Mouse (Mus musculus): Measurements from ENCODE around the gene P3h3.
"Not testable (repeated sequence)": the region's sequence is repeated elsewhere in the genome, so short reads cannot be mapped to it uniquely, and the experiment has no call there.

The P3h3 gene

GRCm38 (mm10) chr6:124807366-124807765, 50.2 kb downstream of the P3h3 start:
- TF ChIP-seq CTCF (conservative IDR thresholded peaks at IDR 0.05; ENCODE audit: low read length), result no peak
- no peak for TF ChIP-seq POU5F1 (IDR thresholded peaks at IDR 0.05; ENCODE audit: borderline replicate concordance, low read length)
- TF ChIP-seq NANOG (IDR thresholded peaks at IDR 0.05; ENCODE audit: borderline replicate concordance, low read length), result no peak
- peaks cover 83% of the 10 kb centered on the region for H3K4me1 ChIP-seq (replicated peaks; ENCODE audit: low read depth, low read length)
- H3K9me3 ChIP-seq (ENCODE audit: low read length), result no peaks in the 10 kb centered on the region
- no peak overlapping the region for H3K4me3 ChIP-seq (replicated peaks; ENCODE audit: low read length)
- peaks cover 32% of the 10 kb centered on the region for H3K36me3 ChIP-seq (ENCODE audit: insufficient read depth, low read length)
- H3K27me3 ChIP-seq (ENCODE audit: insufficient read depth, low read length), result no peaks in the 10 kb centered on the region

GRCm38 (mm10) chr6:124806446-124807140, 51.0 kb downstream of the P3h3 start:
- peaks cover 24% of the 10 kb centered on the region for H3K36me3 ChIP-seq (ENCODE audit: insufficient read depth, low read length)
- H3K9me3 ChIP-seq (ENCODE audit: low read length), result no peaks in the 10 kb centered on the region
- peak overlapping the region; percentile 75 for H3K4me3 ChIP-seq (replicated peaks; ENCODE audit: low read length)
- peaks cover 75% of the 10 kb centered on the region for H3K4me1 ChIP-seq (replicated peaks; ENCODE audit: low read depth, low read length)
- H3K27me3 ChIP-seq (ENCODE audit: insufficient read depth, low read length), result no peaks in the 10 kb centered on the region
- TF ChIP-seq NANOG (IDR thresholded peaks at IDR 0.05; ENCODE audit: borderline replicate concordance, low read length) (no peak), CTCF (conservative IDR thresholded peaks at IDR 0.05; ENCODE audit: low read length) (no peak), POU5F1 (IDR thresholded peaks at IDR 0.05; ENCODE audit: borderline replicate concordance, low read length) (no peak)

- Histone ChIP-seq H3K9me3 (ENCODE audit: low read length) (no peaks in the 10 kb centered on the region), H3K27me3 (ENCODE audit: insufficient read depth, low read length) (no peaks in the 10 kb centered on the region), H3K4me3 (replicated peaks; ENCODE audit: low read length) (peak overlapping the region; percentile 75), H3K36me3 (ENCODE audit: insufficient read depth, low read length) (peaks cover 15% of the 10 kb centered on the region), H3K4me1 (replicated peaks; ENCODE audit: low read depth, low read length) (peaks cover 66% of the 10 kb centered on the region)
- TF ChIP-seq POU5F1 (IDR thresholded peaks at IDR 0.05; ENCODE audit: borderline replicate concordance, low read length), result no peak
- peak; percentile 14; the same call in 1 of the 2 replicates for TF ChIP-seq CTCF (conservative IDR thresholded peaks at IDR 0.05; ENCODE audit: low read length)
- TF ChIP-seq NANOG (IDR thresholded peaks at IDR 0.05; ENCODE audit: borderline replicate concordance, low read length), result no peak
These were observed 51.9 kb downstream of the P3h3 start for GRCm38 (mm10) chr6:124805341-124806321.

GRCm38 (mm10) chr6:124804341-124804740, 53.2 kb downstream of the P3h3 start:
- H3K4me3 ChIP-seq (replicated peaks; ENCODE audit: low read length), result peak overlapping the region; percentile 75; the same call in 1 of the 2 replicates
- H3K36me3 ChIP-seq (ENCODE audit: insufficient read depth, low read length), result peaks cover 2% of the 10 kb centered on the region
- peaks cover 53% of the 10 kb centered on the region for H3K4me1 ChIP-seq (replicated peaks; ENCODE audit: low read depth, low read length)
- no peaks in the 10 kb centered on the region for H3K9me3 ChIP-seq (ENCODE audit: low read length)
- no peaks in the 10 kb centered on the region for H3K27me3 ChIP-seq (ENCODE audit: insufficient read depth, low read length)
- TF ChIP-seq CTCF (conservative IDR thresholded peaks at IDR 0.05; ENCODE audit: low read length) (no peak), NANOG (IDR thresholded peaks at IDR 0.05; ENCODE audit: borderline replicate concordance, low read length) (peak; percentile 87), POU5F1 (IDR thresholded peaks at IDR 0.05; ENCODE audit: borderline replicate concordance, low read length) (no peak)

- peak overlapping the region; percentile 74 for H3K4me3 ChIP-seq (replicated peaks; ENCODE audit: low read length)
- H3K36me3 ChIP-seq (ENCODE audit: insufficient read depth, low read length); H3K9me3 ChIP-seq (ENCODE audit: low read length): not testable (repeated sequence)
These were observed 53.9 kb downstream of the P3h3 start for GRCm38 (mm10) chr6:124803691-124804090.

GRCm38 (mm10) chr6:124803061-124803460, 54.5 kb downstream of the P3h3 start:
- no peaks in the 10 kb centered on the region for H3K27me3 ChIP-seq (ENCODE audit: insufficient read depth, low read length)
- H3K4me3 ChIP-seq (replicated peaks; ENCODE audit: low read length), result peak overlapping the region; percentile 74
- H3K4me1 ChIP-seq (replicated peaks; ENCODE audit: low read depth, low read length), result peaks cover 44% of the 10 kb centered on the region
- TF ChIP-seq NANOG (IDR thresholded peaks at IDR 0.05; ENCODE audit: borderline replicate concordance, low read length) (no peak), POU5F1 (IDR thresholded peaks at IDR 0.05; ENCODE audit: borderline replicate concordance, low read length) (no peak), CTCF (conservative IDR thresholded peaks at IDR 0.05; ENCODE audit: low read length) (peak; percentile 27)
- no peaks in the 10 kb centered on the region; the same call in 1 of the 2 replicates for H3K36me3 ChIP-seq (ENCODE audit: insufficient read depth, low read length)
- H3K9me3 ChIP-seq (ENCODE audit: low read length), result no peaks in the 10 kb centered on the region

More at GRCm38 (mm10) chr6:124803691-124804090, 53.9 kb downstream of the P3h3 start:
- H3K27me3 ChIP-seq (ENCODE audit: insufficient read depth, low read length), result not testable (repeated sequence)
- peaks cover 47% of the 10 kb centered on the region for H3K4me1 ChIP-seq (replicated peaks; ENCODE audit: low read depth, low read length)

GRCm38 (mm10) chr6:124802400-124802799, 55.2 kb downstream of the P3h3 start:
- H3K36me3 ChIP-seq (ENCODE audit: insufficient read depth, low read length); H3K9me3 ChIP-seq (ENCODE audit: low read length); H3K27me3 ChIP-seq (ENCODE audit: insufficient read depth, low read length): not testable (repeated sequence)
- peak overlapping the region; percentile 74 for H3K4me3 ChIP-seq (replicated peaks; ENCODE audit: low read length)
- H3K4me1 ChIP-seq (replicated peaks; ENCODE audit: low read depth, low read length), result peaks cover 38% of the 10 kb centered on the region

- TF ChIP-seq NANOG (IDR thresholded peaks at IDR 0.05; ENCODE audit: borderline replicate concordance, low read length), result no peak
- TF ChIP-seq POU5F1 (IDR thresholded peaks at IDR 0.05; ENCODE audit: borderline replicate concordance, low read length), result no peak
- no peak for TF ChIP-seq CTCF (conservative IDR thresholded peaks at IDR 0.05; ENCODE audit: low read length)
These were observed 61.4 kb downstream of the P3h3 start for GRCm38 (mm10) chr6:124796200-124796599.

More at GRCm38 (mm10) chr6:124796200-124796599, 61.4 kb downstream of the P3h3 start:
- Histone ChIP-seq H3K4me1 (replicated peaks; ENCODE audit: low read depth, low read length) (peaks cover 17% of the 10 kb centered on the region), H3K4me3 (replicated peaks; ENCODE audit: low read length) (no peak overlapping the region), H3K27me3 (ENCODE audit: insufficient read depth, low read length) (no peaks in the 10 kb centered on the region), H3K36me3 (ENCODE audit: insufficient read depth, low read length) (peaks cover 11% of the 10 kb centered on the region), H3K9me3 (ENCODE audit: low read length) (peaks cover 3% of the 10 kb centered on the region; the same call in 1 of the 2 replicates)
